11 mouse cellular contexts compared by ENCODE assay signal in genomic region chr12:24648094-24648493, GRCm38 (mm10).
"Had no signal": no experiment of that assay in that cellular context is flagged by ENCODE, and none has a peak within 500 bp of the region (broad histone marks: within the 10 kb centered on the region; RNA-seq: fewer than 3 reads in every experiment).

No protein-coding gene starts in this region.

- DNase-seq: kidney, postnatal 4 days; lung, adult 18-20 months; right cerebral cortex, postnatal 14 days; thymus, adult 2 months; thymus, postnatal 25 days had no signal

- H3K27ac ChIP-seq: kidney, embryonic 15.5 days; layer of hippocampus, adult 2 months; limb, embryonic 12.5 days; midbrain, embryonic 12.5 days; stomach, embryonic 15.5 days had no signal

- ATAC-seq: intestine, postnatal 0 days had no signal

- H3K36me3 ChIP-seq: kidney, embryonic 15.5 days; limb, embryonic 12.5 days; midbrain, embryonic 12.5 days; stomach, embryonic 15.5 days had no signal

- H3K9ac ChIP-seq: kidney, embryonic 15.5 days; limb, embryonic 12.5 days; midbrain, embryonic 12.5 days; stomach, embryonic 15.5 days had no signal

- H3K27me3 ChIP-seq: kidney, embryonic 15.5 days; limb, embryonic 12.5 days; stomach, embryonic 15.5 days had no signal

- H3K9me3 ChIP-seq: kidney, embryonic 15.5 days; limb, embryonic 12.5 days; midbrain, embryonic 12.5 days; stomach, embryonic 15.5 days had no signal

- H3K4me3 ChIP-seq: kidney, embryonic 15.5 days; layer of hippocampus, adult 2 months; limb, embryonic 12.5 days; midbrain, embryonic 12.5 days; stomach, embryonic 15.5 days had no signal

- H3K4me2 ChIP-seq: kidney, embryonic 15.5 days; limb, embryonic 12.5 days; midbrain, embryonic 12.5 days; stomach, embryonic 15.5 days had no signal
